Mouse (Mus musculus) layer of hippocampus, adult 2 months (tissue): Measurements from ENCODE around the gene Sema4a. TPM values are rescaled to one million over a fixed set of nuclear protein-coding genes. Genes with fewer than 3 reads are reported as not detected.

Source experiments
- DNase-seq, 2 experiments: peaks; one replicate each; pipeline ENCODE4 v3.0.0; 2022; ENCODE audit warnings: low spot score in 2 of 2
- H3K27ac ChIP-seq: fragments of 200-600 bp; 2 replicates; pipeline ENCODE4 v1.8.1; 2022
- H3K4me3 ChIP-seq: fragments of 200-600 bp; 2 replicates; pipeline ENCODE4 v1.8.1; 2022; ENCODE audit warnings: mild to moderate bottlenecking
- CTCF ChIP-seq: fragments of 200-600 bp; conservative IDR thresholded peaks from 2 replicates; pipeline ENCODE4 v1.8.1; 2022; ENCODE audit warnings: antibody characterized with exemption, mild to moderate bottlenecking, moderate library complexity
- total RNA-seq, 2 experiments: library from RNA; stranded (reverse); gene quantifications; 2 replicates each; pipeline ENCODE4 v1.2.3; 2021

Gene Sema4a
- total RNA-seq, 2 experiments from 2014 or later: 37.0 to 42.9 TPM

- peak overlapping the region; percentile 96 for H3K4me3 ChIP-seq
- peak overlapping the region; percentile 96; the same call in 1 of the 2 replicates for H3K27ac ChIP-seq
- no peak for TF ChIP-seq CTCF
- no peak for DNase-seq
Measured at GRCm38 (mm10) chr3:88425708-88426420, 35.1 kb downstream of the Sema4a start.

DNA sequence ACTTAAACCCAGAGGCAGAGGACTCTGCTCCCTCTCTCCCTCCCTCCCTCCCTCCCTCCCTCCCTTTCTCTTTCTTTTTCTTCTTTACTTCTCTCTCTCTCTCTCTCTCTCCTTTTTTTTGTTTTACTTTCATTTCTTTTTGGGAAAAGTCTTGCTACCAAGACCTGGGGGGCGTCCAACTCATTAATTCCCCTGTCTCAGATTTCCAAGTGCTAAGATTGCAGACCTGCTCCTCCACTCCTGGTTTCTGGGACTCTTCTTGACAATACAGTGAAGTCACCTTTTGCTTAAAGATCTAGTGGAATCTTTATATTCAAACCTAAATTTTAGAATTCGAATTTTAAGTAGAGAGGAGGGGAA lies 35.7 kb downstream of the Sema4a start:
- peak overlapping the region; percentile 96 for H3K4me3 ChIP-seq
- peak overlapping the region; percentile 96; the same call in 1 of the 2 replicates for H3K27ac ChIP-seq
- TF ChIP-seq CTCF: no peak
- DNase-seq: no peak

DNA sequence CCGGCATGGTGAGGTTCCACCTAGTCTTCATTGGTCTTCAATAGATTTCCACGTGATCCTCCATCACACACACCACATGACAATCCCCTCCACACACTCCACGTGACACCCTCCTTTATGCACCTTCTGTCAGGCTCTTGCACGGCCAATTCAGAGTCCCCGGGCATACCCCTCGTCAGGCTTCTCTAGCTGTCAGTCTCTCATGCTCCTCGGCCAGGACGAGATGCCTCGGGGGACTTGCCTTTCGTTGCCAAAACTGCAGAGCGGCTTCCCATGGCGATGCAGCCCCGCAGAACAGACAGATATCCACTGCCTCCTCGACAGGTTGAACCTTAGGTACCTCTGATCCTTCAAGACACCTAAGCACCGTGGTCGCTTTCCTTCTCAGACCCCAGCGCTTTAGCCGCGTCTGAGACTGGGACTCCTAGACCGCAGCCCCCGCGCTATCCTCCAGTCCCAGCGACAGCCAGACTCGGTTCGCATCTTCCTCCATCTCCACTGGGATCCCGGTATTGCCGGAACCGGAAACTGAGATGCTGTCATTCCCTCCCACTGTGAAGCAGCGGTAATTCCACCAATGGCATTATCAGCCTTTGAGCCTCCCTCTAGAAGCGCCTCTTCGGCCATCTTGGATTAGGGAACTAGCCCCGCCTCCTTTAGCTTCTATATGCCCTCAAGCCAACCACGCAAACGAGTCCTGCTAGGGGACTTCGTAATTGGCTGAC lies 36.2 kb downstream of the Sema4a start, which contains the start of gene Slc25a44:
TSS of gene Slc25a44 (minus strand) at position 535 of the 725 bp plus-strand sequence.
- peak; percentile 92 to 98 for DNase-seq
- Histone ChIP-seq H3K4me3 (peak within 1 kb of the TSS; percentile 96), H3K27ac (peak within 1 kb of the TSS; percentile 96)
- TF ChIP-seq CTCF: no peak

DNA sequence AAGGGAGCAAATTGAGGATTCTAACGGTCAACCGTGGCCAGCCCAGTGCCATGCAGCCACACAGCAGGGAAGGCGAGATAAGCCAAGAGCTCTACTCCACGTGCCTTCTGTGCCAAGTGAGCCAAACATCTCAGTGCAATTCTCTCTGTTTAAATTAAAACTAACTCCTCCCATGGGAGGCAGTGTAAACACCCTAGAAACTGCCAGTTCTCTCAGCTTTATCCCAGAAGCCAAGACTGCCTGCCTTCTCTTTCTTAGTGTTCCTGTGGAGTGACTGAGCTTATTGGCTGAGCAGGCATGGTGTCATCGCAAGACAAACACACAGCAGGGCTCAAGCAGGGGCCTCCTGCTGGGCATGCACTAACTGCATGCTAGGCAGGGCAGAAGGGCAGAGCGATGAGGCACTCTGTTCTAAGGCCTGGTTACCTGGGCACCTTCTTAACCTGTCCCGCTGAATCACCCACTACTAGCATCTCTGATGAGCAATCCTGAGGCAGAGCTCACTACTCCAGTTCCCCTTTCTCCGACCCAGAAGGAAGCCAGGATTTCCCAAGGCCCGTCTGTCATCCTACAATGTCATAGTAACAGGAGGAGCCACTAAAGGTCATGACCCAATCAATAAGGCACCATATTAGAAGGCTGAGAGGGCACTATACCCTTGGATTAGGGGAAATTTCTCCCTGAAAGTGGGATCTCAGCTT lies 38.8 kb downstream of the Sema4a start:
- peak overlapping the region; percentile 32 for H3K4me3 ChIP-seq
- TF ChIP-seq CTCF: peak; percentile 28
- H3K27ac ChIP-seq: peak overlapping the region; percentile 43; the same call in 1 of the 2 replicates
- DNase-seq: peak in 1 of 2 experiments; percentile 30

DNA sequence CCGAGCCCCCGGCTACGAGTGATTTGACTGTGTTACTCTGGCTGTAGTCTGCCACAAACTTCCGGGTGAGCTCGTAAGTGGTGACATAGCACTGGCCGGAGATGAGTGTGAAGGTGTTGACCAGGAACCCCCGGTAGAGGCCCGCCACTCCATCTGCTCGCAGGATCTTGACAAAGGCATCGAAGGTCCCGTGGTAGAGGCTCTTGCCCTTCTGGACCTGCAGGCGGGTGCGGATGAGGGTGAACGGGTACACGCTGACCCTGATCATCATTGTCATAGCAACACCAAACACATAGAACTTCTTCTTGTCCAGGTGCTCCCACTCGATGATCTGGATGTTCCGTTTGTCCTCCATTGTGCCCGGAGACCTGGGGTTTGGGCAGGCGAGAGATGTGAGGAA lies 40.2 kb downstream of the Sema4a start:
- H3K27ac ChIP-seq: no peak overlapping the region
- DNase-seq: no peak
- TF ChIP-seq CTCF: no peak
- H3K4me3 ChIP-seq: no peak overlapping the region

DNA sequence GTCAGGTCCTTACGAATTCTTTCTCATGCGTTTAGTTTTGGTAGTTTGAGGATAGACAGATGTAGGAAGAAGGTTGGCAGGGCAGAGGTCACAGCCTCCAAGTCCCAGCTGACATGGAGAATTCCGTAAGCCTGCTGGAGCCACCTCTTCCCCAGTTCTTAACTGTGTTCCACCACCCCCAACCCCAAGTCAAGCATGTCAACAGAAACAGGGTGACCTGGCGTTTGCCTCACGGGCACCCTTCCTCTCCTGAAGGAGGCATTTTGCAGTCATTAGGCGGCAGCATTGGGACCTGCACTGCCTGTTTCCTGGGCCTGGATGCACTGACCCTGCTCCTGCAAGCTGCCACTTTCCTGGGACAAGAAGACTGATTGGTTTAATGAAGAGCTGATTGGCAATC lies 43.0 kb downstream of the Sema4a start:
- TF ChIP-seq CTCF: no peak
- no peak for DNase-seq
- no peak overlapping the region for H3K27ac ChIP-seq
- H3K4me3 ChIP-seq: no peak overlapping the region

DNA sequence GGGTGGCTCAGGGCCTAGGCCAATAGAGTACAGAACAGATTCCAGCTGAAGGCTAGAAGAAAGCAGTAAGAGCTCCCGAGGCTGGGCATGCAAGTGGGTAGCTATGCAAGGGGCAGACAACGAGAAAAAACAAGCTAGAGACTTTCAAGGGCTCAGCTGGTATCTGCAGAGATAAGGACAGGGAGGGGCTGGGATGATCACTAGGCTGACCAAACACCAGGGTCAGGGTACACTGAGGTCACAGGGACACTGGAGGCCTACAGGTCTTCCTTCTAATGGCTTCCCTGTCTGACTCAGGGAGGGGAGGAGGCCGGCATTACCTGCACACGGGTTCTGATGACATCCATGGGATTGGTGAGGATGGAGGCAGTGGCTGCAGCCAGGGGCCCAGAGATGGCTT lies 45.3 kb downstream of the Sema4a start:
- DNase-seq: no peak
- 0 out of 2 replicates have a peak overlapping the region, but pooled peaks have one; percentile 10 for H3K27ac ChIP-seq
- H3K4me3 ChIP-seq: no peak overlapping the region
- no peak for TF ChIP-seq CTCF

- Histone ChIP-seq H3K27ac (no peak overlapping the region), H3K4me3 (no peak overlapping the region)
- no peak for DNase-seq
- TF ChIP-seq CTCF: no peak
Measured at GRCm38 (mm10) chr3:88412636-88413035, 48.3 kb downstream of the Sema4a start.

- Histone ChIP-seq H3K27ac (no peak overlapping the region), H3K4me3 (no peak overlapping the region)
- DNase-seq: no peak
- no peak for TF ChIP-seq CTCF
Measured at GRCm38 (mm10) chr3:88411681-88412080, 49.3 kb downstream of the Sema4a start.

- H3K4me3 ChIP-seq: peak overlapping the region; percentile 70
- peak overlapping the region; percentile 93 for H3K27ac ChIP-seq
- no peak for TF ChIP-seq CTCF
- no peak for DNase-seq
Measured at GRCm38 (mm10) chr3:88410645-88411031, 50.3 kb downstream of the Sema4a start.

GRCm38 (mm10) chr3:88409741-88410644 lies 51.0 kb downstream of the Sema4a start, which contains the start of gene Pmf1:
Gene Pmf1 (minus strand): TSS chr3:88410331.
- peak; percentile 88 to 93 for DNase-seq
- 0 out of 2 replicates have a peak, but pooled peaks have one; percentile 8 for TF ChIP-seq CTCF
- H3K4me3 ChIP-seq: peak within 1 kb of the TSS; percentile 70
- peak within 1 kb of the TSS; percentile 93 for H3K27ac ChIP-seq

GRCm38 (mm10) chr3:88408953-88409352 lies 52.0 kb downstream of the Sema4a start:
- no peak for DNase-seq
- no peak for TF ChIP-seq CTCF
- no peak overlapping the region for H3K27ac ChIP-seq
- no peak overlapping the region for H3K4me3 ChIP-seq
